16 mouse cellular contexts compared by ENCODE assay signal in the genomic region with DNA sequence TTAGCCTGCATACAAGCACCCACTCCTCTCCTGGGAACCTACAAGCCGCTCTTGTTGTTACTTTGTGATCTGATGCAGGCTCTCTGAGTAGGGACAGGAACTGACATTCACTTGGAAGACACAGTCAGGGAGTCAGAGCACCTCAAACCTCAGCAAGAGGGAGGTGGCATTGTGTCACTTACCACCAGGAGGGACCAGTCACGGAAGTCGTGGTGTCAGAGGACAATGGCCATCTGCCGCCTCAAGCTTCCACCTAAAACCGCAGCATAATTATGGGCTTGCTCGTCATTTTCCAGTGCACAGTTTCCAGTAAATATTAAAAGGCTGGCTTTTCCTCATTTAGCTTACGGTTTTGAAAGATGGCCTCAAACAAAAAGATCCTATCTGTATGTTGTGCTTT.
DNase-seq lines count a peak whose midpoint lies in the region; ATAC-seq and TF ChIP-seq lines count a peak whose summit lies in the region.
"Had no signal": no experiment of that assay in that cellular context is flagged by ENCODE, and none has a peak within 500 bp of the region (broad histone marks: within the 10 kb centered on the region; RNA-seq: fewer than 3 reads in every experiment).

No protein-coding gene starts in this region.

- peak; percentile 32 for DNase-seq in adrenal gland, postnatal 14 days
- no peak for DNase-seq in adrenal gland, adult 8-10 months
- peak; percentile 27 for DNase-seq in hindbrain, embryonic 11.5 days (ENCODE audit: low spot score)
- DNase-seq in hindbrain, postnatal 0 days (ENCODE audit: low spot score): no peak
- no peak for DNase-seq in midbrain, embryonic 10.5 days (ENCODE audit: low spot score)
- DNase-seq in midbrain, postnatal 0 days (ENCODE audit: low spot score): no peak
- peak; percentile 43 to 54 for DNase-seq in kidney, postnatal 4 days
- no peak for DNase-seq in T-cell, adult 2 months (ENCODE audit: low spot score)
- DNase-seq: cerebellum, adult 8-10 months; gastrocnemius, postnatal 36 days; right cerebral cortex, postnatal 25 days; thymus, postnatal 14 days had no signal

- H3K4me3 ChIP-seq in hindbrain, embryonic 11.5 days (ENCODE audit: low read depth, low read length): no peak overlapping the region
- H3K4me3 ChIP-seq in hindbrain, postnatal 0 days (ENCODE audit: low read length): no peak overlapping the region
- no peak overlapping the region for H3K4me3 ChIP-seq in midbrain, embryonic 10.5 days
- H3K4me3 ChIP-seq in midbrain, postnatal 0 days (ENCODE audit: low read depth, low read length): no peak overlapping the region
- H3K4me3 ChIP-seq: embryonic facial prominence, embryonic 12.5 days; left cerebral cortex, adult 2 months had no signal

- H3K9ac ChIP-seq in hindbrain, embryonic 11.5 days (ENCODE audit: low read depth, low read length): no peak overlapping the region
- H3K9ac ChIP-seq in hindbrain, postnatal 0 days (replicated peaks; ENCODE audit: low read length): no peak overlapping the region
- no peak overlapping the region for H3K9ac ChIP-seq in midbrain, postnatal 0 days (replicated peaks; ENCODE audit: low read length, poor library complexity, severe bottlenecking)
- H3K9ac ChIP-seq: embryonic facial prominence, embryonic 12.5 days had no signal

- no peak overlapping the region for H3K27ac ChIP-seq in hindbrain, embryonic 11.5 days (ENCODE audit: low read depth, low read length)
- H3K27ac ChIP-seq in hindbrain, postnatal 0 days: no peak overlapping the region
- H3K27ac ChIP-seq in midbrain, embryonic 10.5 days (replicated peaks): peak overlapping the region; percentile 61; the same call in 1 of the 2 replicates
- no peak overlapping the region for H3K27ac ChIP-seq in midbrain, postnatal 0 days (ENCODE audit: low read depth, low read length)
- H3K27ac ChIP-seq: embryonic facial prominence, embryonic 12.5 days; left cerebral cortex, adult 2 months had no signal

- H3K4me1 ChIP-seq in hindbrain, embryonic 11.5 days (replicated peaks; ENCODE audit: control insufficient read depth, insufficient read depth, low read length): no peaks in the 10 kb centered on the region
- H3K4me1 ChIP-seq in hindbrain, postnatal 0 days (ENCODE audit: insufficient read depth, low read length): no peaks in the 10 kb centered on the region
- peaks cover 24% of the 10 kb centered on the region for H3K4me1 ChIP-seq in midbrain, embryonic 10.5 days
- H3K4me1 ChIP-seq in midbrain, postnatal 0 days (ENCODE audit: insufficient read depth, low read length): no peaks in the 10 kb centered on the region
- H3K4me1 ChIP-seq: embryonic facial prominence, embryonic 12.5 days had no signal

- 35% methylated on average over 7 of the region's 7 CpGs for WGBS in hindbrain, embryonic 11.5 days
- WGBS in hindbrain, postnatal 0 days: 35% methylated on average over 7 of the region's 7 CpGs
- 37% methylated on average over 7 of the region's 7 CpGs for WGBS in midbrain, embryonic 10.5 days
- 41% methylated on average over 7 of the region's 7 CpGs for WGBS in midbrain, postnatal 0 days

- no peaks in the 10 kb centered on the region for H3K27me3 ChIP-seq in hindbrain, embryonic 11.5 days (ENCODE audit: control insufficient read depth, insufficient read depth, low read length)
- H3K27me3 ChIP-seq in hindbrain, postnatal 0 days (ENCODE audit: insufficient read depth, low read length): no peaks in the 10 kb centered on the region
- no peaks in the 10 kb centered on the region for H3K27me3 ChIP-seq in midbrain, embryonic 10.5 days (ENCODE audit: low read depth, poor library complexity, severe bottlenecking)
- H3K27me3 ChIP-seq in midbrain, postnatal 0 days (ENCODE audit: insufficient read depth, low read length): no peaks in the 10 kb centered on the region
- H3K27me3 ChIP-seq: embryonic facial prominence, embryonic 12.5 days had no signal

- no peaks in the 10 kb centered on the region for H3K36me3 ChIP-seq in hindbrain, embryonic 11.5 days (ENCODE audit: control insufficient read depth, insufficient read depth, low read length)
- no peaks in the 10 kb centered on the region for H3K36me3 ChIP-seq in hindbrain, postnatal 0 days (ENCODE audit: insufficient read depth, low read length)
- H3K36me3 ChIP-seq in midbrain, embryonic 10.5 days: no peaks in the 10 kb centered on the region
- H3K36me3 ChIP-seq in midbrain, postnatal 0 days (ENCODE audit: insufficient read depth, low read length): no peaks in the 10 kb centered on the region
- H3K36me3 ChIP-seq: embryonic facial prominence, embryonic 12.5 days had no signal

- H3K4me2 ChIP-seq in hindbrain, embryonic 11.5 days (replicated peaks; ENCODE audit: low read depth, low read length): no peak overlapping the region
- no peak overlapping the region for H3K4me2 ChIP-seq in hindbrain, postnatal 0 days (ENCODE audit: low read depth, low read length)
- H3K4me2 ChIP-seq in midbrain, postnatal 0 days (ENCODE audit: low read depth, low read length, poor library complexity, severe bottlenecking): no peak overlapping the region
- H3K4me2 ChIP-seq: embryonic facial prominence, embryonic 12.5 days; liver, embryonic 11.5 days had no signal

- no peaks in the 10 kb centered on the region for H3K9me3 ChIP-seq in hindbrain, embryonic 11.5 days (ENCODE audit: control insufficient read depth, low read length)
- no peaks in the 10 kb centered on the region for H3K9me3 ChIP-seq in hindbrain, postnatal 0 days (ENCODE audit: low read length)
- H3K9me3 ChIP-seq in midbrain, embryonic 10.5 days (replicated peaks): no peaks in the 10 kb centered on the region
- no peaks in the 10 kb centered on the region for H3K9me3 ChIP-seq in midbrain, postnatal 0 days (ENCODE audit: low read length)
- H3K9me3 ChIP-seq: embryonic facial prominence, embryonic 12.5 days had no signal

- no peak for ATAC-seq in hindbrain, embryonic 11.5 days (ENCODE audit: low FRiP score)
- no peak for ATAC-seq in hindbrain, postnatal 0 days
- ATAC-seq in midbrain, postnatal 0 days (ENCODE audit: low FRiP score): no peak
- ATAC-seq: intestine, embryonic 16.5 days had no signal

- no peak for TF ChIP-seq CTCF in hindbrain, postnatal 0 days (IDR thresholded peaks at IDR 0.05; ENCODE audit: low read depth)
- TF ChIP-seq CTCF in midbrain, postnatal 0 days (IDR thresholded peaks at IDR 0.05): no peak

Comparison
In these comparisons a context has a peak if more than half of its experiments do, and no peak if none do; other contexts are left out.
1. DNase-seq: peak in adrenal gland, postnatal 14 days (single experiment), hindbrain, embryonic 11.5 days (single experiment) and kidney, postnatal 4 days (2 of 2); none in adrenal gland, adult 8-10 months (single experiment), hindbrain, postnatal 0 days (single experiment), midbrain, embryonic 10.5 days (single experiment), midbrain, postnatal 0 days (single experiment) and T-cell, adult 2 months (single experiment).